Mouse (Mus musculus): ENCODE data around the gene Lipf. TPM values are rescaled to one million over a fixed set of nuclear protein-coding genes. Genes with fewer than 3 reads are reported as not detected.

Lipf gene
- polyA plus RNA-seq (2015; fragmentation: Nextera tagmentation; extraction: Ambion mirVana), result not detected in 2 replicates

DNA sequence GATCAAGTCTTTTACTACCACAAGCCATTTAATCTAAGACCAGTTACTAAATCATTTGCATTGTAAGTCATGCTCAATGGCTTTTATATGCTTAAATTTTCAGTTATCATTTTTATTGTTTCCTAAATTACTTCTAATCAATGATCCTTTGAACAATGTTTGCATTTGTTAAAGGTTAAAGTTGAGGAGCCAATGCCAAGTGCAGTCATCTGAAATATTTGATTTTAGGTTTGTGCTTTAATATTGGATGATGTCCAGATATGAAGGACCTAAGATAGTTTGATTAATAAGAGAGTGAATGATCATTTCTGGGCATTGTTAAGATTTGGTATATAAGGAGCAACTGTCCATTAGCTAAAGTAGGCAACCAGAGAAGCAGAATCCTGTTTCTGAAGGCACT lies at the start of gene Lipf:
Gene Lipf, plus strand, starts transcription at position 301 of the 400 bp plus-strand sequence.
- no peak within 1 kb of the TSS for H3K9ac ChIP-seq
- no peaks in the 10 kb centered on the region for H3K9me3 ChIP-seq
- H3K27ac ChIP-seq, result no peak within 1 kb of the TSS
- no peak within 1 kb of the TSS for H3K4me3 ChIP-seq
- no peak for ATAC-seq (ENCODE audit: borderline replicate concordance, extremely low read depth, low FRiP score, low TSS enrichment)
- no peaks in the 10 kb centered on the region for H3K27me3 ChIP-seq
- no peak within 1 kb of the TSS for H3K4me2 ChIP-seq
- no peaks in the 10 kb centered on the region for H3K4me1 ChIP-seq
- H3K36me3 ChIP-seq, result no peaks in the 10 kb centered on the region

DNA sequence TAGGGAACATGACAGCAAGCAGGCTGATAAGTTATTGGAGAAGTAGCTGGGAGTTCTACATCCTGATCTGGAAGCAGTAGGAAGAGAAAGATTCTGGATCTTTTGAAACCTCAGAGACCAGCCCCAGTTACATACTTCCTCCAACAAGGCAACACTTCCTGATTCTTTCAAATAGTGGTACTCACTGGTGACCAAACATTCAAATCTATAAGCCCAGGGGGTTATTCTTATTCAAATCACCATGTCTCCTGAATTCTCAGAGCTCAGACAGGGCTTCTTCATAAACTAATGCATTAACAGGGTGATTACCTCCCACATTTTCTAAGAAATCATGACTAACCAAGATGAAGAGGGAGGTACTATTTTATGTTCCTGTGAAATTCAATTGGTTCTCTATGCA lies 36.9 kb upstream of the Lipf start:
- H3K36me3 ChIP-seq, result no peaks in the 10 kb centered on the region
- no peak overlapping the region for H3K4me3 ChIP-seq
- no peaks in the 10 kb centered on the region for H3K27me3 ChIP-seq
- no peak overlapping the region for H3K4me2 ChIP-seq
- no peak overlapping the region for H3K9ac ChIP-seq
- no peaks in the 10 kb centered on the region for H3K9me3 ChIP-seq
- H3K27ac ChIP-seq, result no peak overlapping the region
- ATAC-seq (ENCODE audit: borderline replicate concordance, extremely low read depth, low FRiP score, low TSS enrichment), result no peak
- H3K4me1 ChIP-seq, result no peaks in the 10 kb centered on the region

DNA sequence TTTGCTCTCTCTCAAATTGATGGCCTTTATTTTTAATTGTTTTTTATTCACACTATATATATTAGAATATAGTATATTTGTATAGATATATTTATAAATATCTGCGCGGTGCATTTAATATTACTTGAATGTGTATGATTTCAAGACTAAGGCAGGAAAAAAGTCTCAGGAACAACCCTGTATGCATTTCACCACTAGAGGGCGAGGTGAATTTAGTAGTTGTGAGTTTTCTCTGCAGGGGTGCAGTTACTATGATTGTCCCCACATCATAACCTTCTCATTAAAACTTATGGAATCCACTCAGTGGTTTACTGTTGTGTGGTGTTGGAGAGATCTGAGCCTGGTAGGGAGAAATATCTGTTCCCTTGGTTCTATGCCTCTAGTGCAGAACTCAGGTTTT lies 18.0 kb downstream of the Lipf start:
- H3K27me3 ChIP-seq, result no peaks in the 10 kb centered on the region
- no peak for ATAC-seq (ENCODE audit: borderline replicate concordance, extremely low read depth, low FRiP score, low TSS enrichment)
- no peaks in the 10 kb centered on the region for H3K4me1 ChIP-seq
- 38% methylated on average over 3 of the region's 3 CpGs for WGBS
- no peak overlapping the region for H3K27ac ChIP-seq
- no peak overlapping the region for H3K9ac ChIP-seq
- no peaks in the 10 kb centered on the region for H3K9me3 ChIP-seq
- no peaks in the 10 kb centered on the region for H3K36me3 ChIP-seq
- H3K4me3 ChIP-seq, result no peak overlapping the region
- no peak overlapping the region for H3K4me2 ChIP-seq

DNA sequence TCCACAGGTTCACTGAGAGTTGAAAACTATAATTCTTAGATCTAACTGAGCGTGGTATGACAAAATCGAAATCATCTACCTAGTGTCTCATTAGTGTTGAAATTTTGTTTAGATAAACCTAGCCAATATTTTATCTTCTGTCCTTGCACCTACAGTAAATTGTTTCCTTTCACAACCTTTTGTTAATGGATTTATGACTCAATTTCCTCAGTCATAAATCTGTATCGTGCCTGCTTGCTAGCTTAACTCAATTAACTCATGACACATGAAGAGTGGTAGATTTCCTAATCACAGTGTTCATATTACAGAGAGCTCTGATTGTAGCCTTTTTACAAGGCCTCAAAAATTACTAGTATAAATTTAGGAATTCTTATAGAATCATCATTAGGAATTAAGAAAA lies 22.1 kb downstream of the Lipf start:
- Histone ChIP-seq H3K36me3 (no peaks in the 10 kb centered on the region), H3K4me2 (no peak overlapping the region), H3K27me3 (no peaks in the 10 kb centered on the region), H3K9me3 (no peaks in the 10 kb centered on the region), H3K27ac (no peak overlapping the region), H3K4me1 (no peaks in the 10 kb centered on the region), H3K9ac (no peak overlapping the region), H3K4me3 (no peak overlapping the region)
- WGBS, result 63% methylated on average over 3 of the region's 3 CpGs
- no peak for ATAC-seq (ENCODE audit: borderline replicate concordance, extremely low read depth, low FRiP score, low TSS enrichment)

DNA sequence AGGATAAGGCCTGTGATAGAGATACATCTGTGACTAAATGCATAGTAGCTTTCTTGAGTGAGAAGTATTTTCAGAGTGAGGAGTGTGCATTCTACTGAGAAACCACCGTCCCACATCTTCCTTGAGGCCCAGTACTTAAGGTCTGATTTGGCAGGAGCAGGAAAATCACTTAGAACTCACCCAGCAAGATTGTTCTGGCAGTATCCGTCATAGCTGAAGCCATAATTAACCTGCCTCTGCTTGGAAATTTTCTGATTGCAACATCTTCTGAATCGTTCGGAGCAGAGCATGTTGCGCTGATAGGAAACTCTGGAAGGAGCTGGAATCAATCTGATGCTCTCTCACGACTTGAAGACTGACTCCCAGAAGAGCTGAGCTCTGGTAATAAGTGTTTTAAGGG lies 47.0 kb downstream of the Lipf start, which contains the start of gene Lipk:
Gene Lipk, plus strand, starts transcription at position 289 of the 400 bp plus-strand sequence.
- H3K36me3 ChIP-seq, result no peaks in the 10 kb centered on the region
- no peaks in the 10 kb centered on the region for H3K4me1 ChIP-seq
- H3K27ac ChIP-seq, result no peak within 1 kb of the TSS
- H3K9ac ChIP-seq, result no peak within 1 kb of the TSS
- H3K27me3 ChIP-seq, result no peaks in the 10 kb centered on the region
- H3K4me2 ChIP-seq, result no peak within 1 kb of the TSS
- no peak for ATAC-seq (ENCODE audit: borderline replicate concordance, extremely low read depth, low FRiP score, low TSS enrichment)
- no peaks in the 10 kb centered on the region for H3K9me3 ChIP-seq
- 77% methylated on average over 6 of the region's 6 CpGs for whole genome bisulfite sequencing
- no peak within 1 kb of the TSS for H3K4me3 ChIP-seq

DNA sequence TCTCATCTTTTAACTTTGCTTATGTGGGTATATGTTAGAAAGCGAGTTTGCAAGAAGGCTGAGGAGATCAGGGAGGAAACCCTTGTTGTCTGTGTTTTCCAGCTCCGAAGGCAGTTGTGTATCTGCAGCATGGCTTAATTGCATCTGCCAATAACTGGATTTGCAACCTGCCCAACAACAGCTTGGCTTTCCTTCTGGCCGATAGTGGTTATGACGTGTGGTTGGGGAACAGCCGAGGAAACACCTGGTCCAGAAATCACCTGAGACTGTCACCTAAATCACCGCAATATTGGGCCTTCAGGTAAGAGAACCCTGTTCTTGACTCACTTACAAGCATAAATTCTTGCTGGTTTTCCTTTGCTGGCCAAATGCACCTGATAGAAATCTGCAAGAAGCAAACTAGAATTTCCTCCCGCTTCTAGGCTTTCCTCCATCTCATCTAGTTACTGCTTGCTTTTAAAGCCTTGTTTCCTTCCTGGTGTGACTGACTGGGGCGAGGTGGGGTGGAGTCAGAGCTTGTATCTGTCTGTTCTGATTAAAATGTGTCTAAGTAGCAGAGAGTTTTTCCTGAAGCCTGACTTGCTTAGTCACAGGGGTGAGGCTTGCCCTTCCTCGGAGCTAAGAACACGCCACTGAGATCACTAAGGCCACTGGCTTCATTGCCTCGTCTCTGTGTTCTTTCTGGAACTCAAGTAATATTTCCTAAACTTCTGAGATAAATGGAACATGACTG lies 60.6 kb downstream of the Lipf start:
- Histone ChIP-seq H3K9me3 (no peaks in the 10 kb centered on the region), H3K4me3 (no peak overlapping the region), H3K36me3 (no peaks in the 10 kb centered on the region), H3K27ac (no peak overlapping the region), H3K4me1 (no peaks in the 10 kb centered on the region), H3K9ac (no peak overlapping the region), H3K4me2 (no peak overlapping the region), H3K27me3 (no peaks in the 10 kb centered on the region)
- 83% methylated on average over 11 of the region's 11 CpGs for WGBS
- no peak for ATAC-seq (ENCODE audit: borderline replicate concordance, extremely low read depth, low FRiP score, low TSS enrichment)

DNA sequence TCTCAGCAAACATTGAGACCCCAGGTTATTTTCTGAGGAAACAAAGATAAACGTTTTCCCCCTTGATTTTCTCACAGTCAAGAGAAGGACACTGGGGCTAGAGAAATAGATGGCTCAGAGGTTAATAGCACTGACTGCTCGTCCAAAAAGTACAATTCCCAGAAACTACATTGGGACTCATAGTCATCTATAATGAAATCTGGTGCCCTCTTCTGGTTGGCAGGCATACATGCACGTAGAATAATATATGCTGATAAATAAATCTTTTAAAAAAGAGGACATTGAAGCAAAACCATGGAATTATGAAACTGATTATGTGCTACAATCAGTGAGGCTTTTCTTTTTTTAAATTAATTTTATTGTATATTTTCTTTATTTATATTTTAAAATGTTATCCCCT lies 61.8 kb downstream of the Lipf start:
- Histone ChIP-seq H3K27me3 (no peaks in the 10 kb centered on the region), H3K4me3 (no peak overlapping the region), H3K9me3 (no peaks in the 10 kb centered on the region), H3K36me3 (no peaks in the 10 kb centered on the region), H3K4me1 (no peaks in the 10 kb centered on the region), H3K4me2 (no peak overlapping the region), H3K9ac (no peak overlapping the region), H3K27ac (no peak overlapping the region)
- WGBS, result 34% methylated on average over 3 of the region's 3 CpGs
- no peak for ATAC-seq (ENCODE audit: borderline replicate concordance, extremely low read depth, low FRiP score, low TSS enrichment)

Other genes starting within 250 kb of the Lipf start
- 0.13 and 0.29 TPM in 2 replicates for gene Lipo2, start 209.8 kb upstream of the Lipf start, polyA plus RNA-seq (2015; fragmentation: Nextera tagmentation; extraction: Ambion mirVana)
- gene Lipo3, start 199.2 kb upstream of the Lipf start, polyA plus RNA-seq (2015; fragmentation: Nextera tagmentation; extraction: Ambion mirVana), result 18.3 and 18.5 TPM in 2 replicates
- not detected in 2 replicates for gene Lipo1, start 173.7 kb upstream of the Lipf start, polyA plus RNA-seq (2015; fragmentation: Nextera tagmentation; extraction: Ambion mirVana)
- not detected in 2 replicates for gene Lipk, start 47.1 kb downstream of the Lipf start, polyA plus RNA-seq (2015; fragmentation: Nextera tagmentation; extraction: Ambion mirVana)
- not detected in 2 replicates for gene Lipn, start 106.2 kb downstream of the Lipf start, polyA plus RNA-seq (2015; fragmentation: Nextera tagmentation; extraction: Ambion mirVana)
- 0.12 TPM in 1 of 2 replicates, not detected in the other for gene Lipm, start 139.7 kb downstream of the Lipf start, polyA plus RNA-seq (2015; fragmentation: Nextera tagmentation; extraction: Ambion mirVana)
- 0.16 and 0.67 TPM in 2 replicates for gene Ankrd22, start 204.9 kb downstream of the Lipf start, polyA plus RNA-seq (2015; fragmentation: Nextera tagmentation; extraction: Ambion mirVana)
- 9.2 and 11.5 TPM in 2 replicates for gene Stambpl1, start 231.0 kb downstream of the Lipf start, polyA plus RNA-seq (2015; fragmentation: Nextera tagmentation; extraction: Ambion mirVana)